Mouse (Mus musculus): ENCODE data around the gene Pde11a. TPM values are rescaled to one million over a fixed set of nuclear protein-coding genes. Genes with fewer than 3 reads are reported as not detected.
A peak's percentile ranks its signal among the peaks of the same experiment; 100 is the strongest.

Pde11a gene
- polyA plus RNA-seq, 1 experiment from 2014 or later: 0.28 TPM

DNA sequence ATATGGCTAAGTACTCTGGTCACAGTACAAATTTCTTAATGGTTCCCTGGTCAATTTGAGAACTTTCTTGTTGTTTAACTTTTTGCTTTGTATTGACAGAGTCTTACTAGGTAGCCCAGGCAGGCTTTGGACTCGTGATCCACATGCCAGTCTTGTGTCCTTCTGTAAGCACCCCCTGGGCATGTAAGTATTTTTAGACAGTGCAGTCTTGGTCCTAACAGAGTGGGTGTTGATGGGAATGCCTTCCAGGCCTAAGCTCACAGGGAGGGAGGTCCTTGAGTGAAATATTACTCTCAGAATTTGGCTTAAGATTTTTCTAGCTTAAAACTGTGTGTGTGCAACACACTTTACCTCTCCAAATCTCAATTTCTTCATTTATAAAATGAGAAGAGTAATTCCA lies 153.4 kb downstream of the Pde11a start:
- DNase-seq: no peak
- H3K9ac ChIP-seq: no peak overlapping the region
- H3K4me1 ChIP-seq (ENCODE audit: insufficient read depth): no peaks in the 10 kb centered on the region
- no peak for TF ChIP-seq CTCF (IDR thresholded peaks at IDR 0.05; ENCODE audit: low read depth)
- no peak for ATAC-seq (ENCODE audit: insufficient read depth)
- no peak overlapping the region for H3K4me3 ChIP-seq (ENCODE audit: low read depth, low read length)
- no peaks in the 10 kb centered on the region for H3K36me3 ChIP-seq (ENCODE audit: insufficient read depth)
- WGBS: 9% methylated on average over 1 of the region's 1 CpGs
- no peaks in the 10 kb centered on the region for H3K9me3 ChIP-seq (ENCODE audit: low read depth, low read length)
- no peak overlapping the region for H3K27ac ChIP-seq (ENCODE audit: low read depth)
- H3K4me2 ChIP-seq: no peak overlapping the region
- H3K27me3 ChIP-seq (ENCODE audit: insufficient read depth, low read length): no peaks in the 10 kb centered on the region

DNA sequence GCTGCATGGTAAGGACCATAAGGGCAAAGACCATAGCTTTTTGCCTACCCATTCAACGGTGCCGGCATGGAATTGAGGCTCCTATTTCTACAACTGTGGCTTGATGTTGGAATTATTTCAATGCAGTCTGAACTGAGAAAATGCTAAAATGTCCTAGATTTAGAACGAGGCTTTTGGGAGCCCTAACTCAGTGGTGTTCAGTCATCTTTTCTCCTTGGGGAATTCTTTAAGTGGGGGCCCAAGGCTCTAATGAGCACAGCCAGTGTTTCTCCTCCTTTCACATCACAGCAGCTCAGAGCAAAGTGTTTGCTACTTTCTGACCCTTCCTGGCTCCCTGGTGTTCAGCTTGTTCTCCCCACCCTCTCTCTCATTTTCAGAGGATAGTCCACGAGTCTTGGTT lies 175.8 kb downstream of the Pde11a start:
- ATAC-seq (ENCODE audit: insufficient read depth) (no peak), DNase-seq (no peak)
- H3K4me3 ChIP-seq (ENCODE audit: low read depth, low read length): no peak overlapping the region
- no peak for TF ChIP-seq CTCF (IDR thresholded peaks at IDR 0.05; ENCODE audit: low read depth)
- no peaks in the 10 kb centered on the region for H3K9me3 ChIP-seq (ENCODE audit: low read depth, low read length)
- no peak overlapping the region for H3K27ac ChIP-seq (ENCODE audit: low read depth)
- H3K36me3 ChIP-seq (ENCODE audit: insufficient read depth): no peaks in the 10 kb centered on the region
- no peaks in the 10 kb centered on the region for H3K27me3 ChIP-seq (ENCODE audit: insufficient read depth, low read length)
- H3K4me2 ChIP-seq: no peak overlapping the region
- H3K4me1 ChIP-seq (ENCODE audit: insufficient read depth): no peaks in the 10 kb centered on the region
- H3K9ac ChIP-seq: no peak overlapping the region
- 74% methylated on average over 4 of the region's 4 CpGs for WGBS

DNA sequence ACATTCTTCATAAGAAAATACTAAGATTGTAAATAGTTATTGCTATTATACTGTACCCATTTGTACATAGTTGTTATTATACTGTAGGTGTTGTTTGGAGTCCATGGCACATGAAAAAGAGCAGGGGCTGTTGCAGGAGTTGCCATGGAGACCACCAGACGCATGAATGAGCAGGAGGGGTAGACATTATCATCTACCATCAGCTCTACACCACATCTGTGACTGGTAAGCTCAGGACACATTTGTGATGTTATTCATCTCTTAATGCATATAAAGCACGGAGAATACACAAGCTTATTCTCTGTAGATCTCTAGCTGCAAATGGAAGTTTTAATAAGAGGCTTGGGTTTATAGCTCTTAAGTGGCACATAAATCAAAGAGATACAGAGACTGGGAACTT lies 179.6 kb downstream of the Pde11a start:
- no peak for TF ChIP-seq CTCF (IDR thresholded peaks at IDR 0.05; ENCODE audit: low read depth)
- 64% methylated on average over 2 of the region's 2 CpGs for WGBS
- DNase-seq: no peak
- Histone ChIP-seq H3K4me2 (no peak overlapping the region), H3K27me3 (ENCODE audit: insufficient read depth, low read length) (no peaks in the 10 kb centered on the region), H3K9me3 (ENCODE audit: low read depth, low read length) (no peaks in the 10 kb centered on the region), H3K4me1 (ENCODE audit: insufficient read depth) (no peaks in the 10 kb centered on the region), H3K4me3 (ENCODE audit: low read depth, low read length) (no peak overlapping the region), H3K36me3 (ENCODE audit: insufficient read depth) (no peaks in the 10 kb centered on the region), H3K27ac (ENCODE audit: low read depth) (no peak overlapping the region), H3K9ac (no peak overlapping the region)
- no peak for ATAC-seq (ENCODE audit: insufficient read depth)

DNA sequence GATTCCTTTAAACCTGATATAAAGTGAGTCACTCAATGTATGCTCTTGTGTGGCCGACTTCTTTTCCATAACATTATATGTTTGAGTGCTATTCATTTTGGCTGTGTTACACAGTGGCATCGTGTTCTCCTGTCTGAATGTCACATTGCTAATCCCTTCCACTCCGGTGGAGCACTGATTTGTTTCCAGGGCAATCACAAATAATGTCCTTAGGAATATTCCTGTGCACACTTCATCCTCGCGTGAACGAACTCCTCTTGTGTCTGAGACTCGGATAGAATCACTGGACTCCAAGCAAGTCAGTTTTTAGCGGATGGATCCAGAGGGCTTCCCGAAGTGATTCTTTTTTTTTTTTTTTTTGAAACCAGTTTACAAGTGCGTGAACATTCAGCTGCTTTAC lies 197.4 kb downstream of the Pde11a start:
- no peak for ATAC-seq (ENCODE audit: insufficient read depth)
- H3K36me3 ChIP-seq (ENCODE audit: insufficient read depth): no peaks in the 10 kb centered on the region
- no peak overlapping the region for H3K4me2 ChIP-seq
- DNase-seq: no peak
- H3K9ac ChIP-seq: no peak overlapping the region
- H3K4me1 ChIP-seq (ENCODE audit: insufficient read depth): no peaks in the 10 kb centered on the region
- TF ChIP-seq CTCF (IDR thresholded peaks at IDR 0.05; ENCODE audit: low read depth): no peak
- H3K4me3 ChIP-seq (ENCODE audit: low read depth, low read length): no peak overlapping the region
- 78% methylated on average over 10 of the region's 10 CpGs for WGBS
- H3K27me3 ChIP-seq (ENCODE audit: insufficient read depth, low read length): no peaks in the 10 kb centered on the region
- no peak overlapping the region for H3K27ac ChIP-seq (ENCODE audit: low read depth)
- H3K9me3 ChIP-seq (ENCODE audit: low read depth, low read length): no peaks in the 10 kb centered on the region

DNA sequence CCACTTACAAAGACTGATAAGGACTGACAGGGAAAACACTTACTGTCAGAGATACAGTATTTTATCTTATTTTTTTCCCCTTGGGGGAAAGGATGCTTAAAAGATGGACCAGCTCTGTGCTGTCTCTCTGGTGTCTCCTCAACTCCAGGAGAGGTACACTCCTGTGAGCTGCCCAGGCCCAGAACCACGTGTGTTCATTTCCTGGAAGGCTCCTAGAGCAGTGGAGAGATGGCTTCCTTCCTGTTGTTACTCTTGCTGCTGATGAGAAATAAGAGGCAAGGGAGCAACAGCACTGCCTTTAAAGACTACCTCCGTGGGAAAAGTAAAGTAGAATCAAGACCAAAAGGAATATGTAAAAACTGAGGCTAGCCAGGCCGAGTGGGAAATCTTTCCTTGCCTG lies 205.6 kb downstream of the Pde11a start:
- no peak overlapping the region for H3K4me3 ChIP-seq (ENCODE audit: low read depth, low read length)
- ATAC-seq (ENCODE audit: insufficient read depth) (no peak), DNase-seq (no peak)
- H3K9me3 ChIP-seq (ENCODE audit: low read depth, low read length): no peaks in the 10 kb centered on the region
- WGBS: 45% methylated on average over 3 of the region's 3 CpGs
- H3K36me3 ChIP-seq (ENCODE audit: insufficient read depth): no peaks in the 10 kb centered on the region
- H3K4me2 ChIP-seq: no peak overlapping the region
- H3K27me3 ChIP-seq (ENCODE audit: insufficient read depth, low read length): no peaks in the 10 kb centered on the region
- no peak overlapping the region for H3K27ac ChIP-seq (ENCODE audit: low read depth)
- H3K9ac ChIP-seq: no peak overlapping the region
- no peak for TF ChIP-seq CTCF (IDR thresholded peaks at IDR 0.05; ENCODE audit: low read depth)
- peaks cover 7% of the 10 kb centered on the region; the same call in 1 of the 2 replicates for H3K4me1 ChIP-seq (ENCODE audit: insufficient read depth)

DNA sequence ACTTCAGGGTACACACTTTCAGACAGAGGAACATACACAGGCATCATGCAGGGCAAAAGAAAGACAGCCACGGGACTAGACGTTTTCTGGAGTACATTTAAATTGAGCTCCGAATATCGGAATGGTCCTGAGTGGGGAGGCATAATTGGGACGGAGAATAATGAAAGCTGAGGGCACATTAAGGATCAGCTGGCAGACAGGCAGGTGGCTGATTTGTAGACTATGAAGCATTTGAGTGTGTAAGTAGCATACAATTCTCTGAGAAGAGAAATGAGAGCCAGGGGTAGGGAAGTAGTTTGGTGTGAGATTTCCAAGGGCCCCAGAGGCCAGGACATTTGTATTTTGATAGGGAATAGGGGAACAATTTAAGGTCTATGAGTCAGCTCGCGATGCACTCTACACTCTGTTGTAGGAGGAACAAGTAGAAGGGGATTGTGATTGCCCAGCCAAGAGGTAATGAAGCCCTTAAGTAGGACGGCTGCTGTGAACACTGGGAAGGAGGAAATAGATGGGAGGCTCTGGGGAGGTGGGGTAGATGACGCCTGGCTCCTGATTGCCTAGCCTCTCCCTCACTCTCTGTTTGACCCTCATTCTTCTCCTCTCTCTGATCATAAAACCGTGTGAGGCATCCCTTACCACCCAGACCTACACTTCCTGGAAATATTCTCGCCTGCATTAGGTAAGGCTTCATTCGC lies 208.5 kb downstream of the Pde11a start:
- TF ChIP-seq CTCF (IDR thresholded peaks at IDR 0.05; ENCODE audit: low read depth): no peak
- Histone ChIP-seq H3K4me1 (ENCODE audit: insufficient read depth) (peaks cover 7% of the 10 kb centered on the region; the same call in 1 of the 2 replicates), H3K27ac (ENCODE audit: low read depth) (no peak overlapping the region), H3K4me3 (ENCODE audit: low read depth, low read length) (no peak overlapping the region), H3K9me3 (ENCODE audit: low read depth, low read length) (no peaks in the 10 kb centered on the region), H3K27me3 (ENCODE audit: insufficient read depth, low read length) (no peaks in the 10 kb centered on the region), H3K4me2 (no peak overlapping the region), H3K36me3 (ENCODE audit: insufficient read depth) (no peaks in the 10 kb centered on the region), H3K9ac (no peak overlapping the region)
- ATAC-seq (ENCODE audit: insufficient read depth) (no peak), DNase-seq (no peak)
- WGBS: 61% methylated on average over 12 of the region's 12 CpGs

DNA sequence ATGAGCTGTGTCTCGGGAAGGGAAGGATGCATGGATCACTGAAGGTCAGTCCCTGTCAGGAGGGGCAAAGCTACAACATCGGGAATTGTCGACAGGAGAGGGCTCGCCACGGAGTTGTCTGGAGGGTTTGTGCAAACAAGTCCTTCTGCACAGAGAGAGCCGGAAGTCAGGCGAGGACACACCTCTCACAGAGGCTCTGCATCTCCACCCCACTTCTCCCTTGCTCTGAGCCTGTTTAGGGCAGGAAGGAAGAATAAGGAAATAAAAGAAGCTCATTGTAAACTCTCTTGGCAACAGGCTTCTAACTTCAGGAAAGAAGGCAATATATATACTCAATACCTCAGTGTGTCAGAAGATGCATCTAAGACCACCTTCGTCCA lies 209.5 kb downstream of the Pde11a start:
- no peak for TF ChIP-seq CTCF (IDR thresholded peaks at IDR 0.05; ENCODE audit: low read depth)
- DNase-seq: peak; percentile 46
- Histone ChIP-seq H3K4me3 (ENCODE audit: low read depth, low read length) (peak overlapping the region; percentile 10; the same call in 1 of the 2 replicates), H3K9ac (no peak overlapping the region), H3K4me2 (peak overlapping the region; percentile 55), H3K36me3 (ENCODE audit: insufficient read depth) (no peaks in the 10 kb centered on the region), H3K27ac (ENCODE audit: low read depth) (no peak overlapping the region), H3K4me1 (ENCODE audit: insufficient read depth) (peaks cover 7% of the 10 kb centered on the region; the same call in 1 of the 2 replicates), H3K9me3 (ENCODE audit: low read depth, low read length) (no peaks in the 10 kb centered on the region), H3K27me3 (ENCODE audit: insufficient read depth, low read length) (no peaks in the 10 kb centered on the region)
- peak; percentile 60; the same call in 1 of the 2 replicates for ATAC-seq (ENCODE audit: insufficient read depth)
- WGBS: 15% methylated on average over 8 of the region's 8 CpGs
